Mouse (Mus musculus): ENCODE measurements around the gene Cyth1. TPM values are rescaled to one million over a fixed set of nuclear protein-coding genes. Genes with fewer than 3 reads are reported as not detected.

Cyth1 gene
- polyA plus RNA-seq (2016; fragmentation: Nextera tagmentation; extraction: Ambion mirVana) = 10.1 and 11.5 TPM in 2 replicates

GRCm38 (mm10) chr11:118248150-118249011 is at the start of gene Cyth1:
Cyth1 (minus strand) TSS chr11:118248592.
- Histone ChIP-seq H3K4me1 (peaks cover 29% of the 10 kb centered on the region), H3K27me3 (ENCODE audit: poor library complexity, severe bottlenecking) (peaks cover 12% of the 10 kb centered on the region), H3K4me3 (peak within 1 kb of the TSS; percentile 93), H3K27ac (peak within 1 kb of the TSS; percentile 86), H3K9me3 (no peaks in the 10 kb centered on the region), H3K36me3 (replicated peaks) (no peaks in the 10 kb centered on the region)
- peak; percentile 99 for DNase-seq (ENCODE audit: extremely low spot score, low spot score)
- under 1% methylated on average over 86 of the region's 86 CpGs for WGBS

GRCm38 (mm10) chr11:118297967-118298366 is 49.6 kb upstream of the Cyth1 start:
- H3K4me3 ChIP-seq = no peak overlapping the region
- H3K27me3 ChIP-seq (ENCODE audit: poor library complexity, severe bottlenecking) = no peaks in the 10 kb centered on the region
- H3K36me3 ChIP-seq (replicated peaks) = peaks cover 12% of the 10 kb centered on the region
- 80% methylated on average over 3 of the region's 3 CpGs for WGBS
- H3K9me3 ChIP-seq = no peaks in the 10 kb centered on the region
- no peak overlapping the region for H3K27ac ChIP-seq
- H3K4me1 ChIP-seq = peaks cover 3% of the 10 kb centered on the region; the same call in 1 of the 2 replicates
- no peak for DNase-seq (ENCODE audit: extremely low spot score, low spot score)

- Histone ChIP-seq H3K27ac (no peak overlapping the region), H3K27me3 (ENCODE audit: poor library complexity, severe bottlenecking) (no peaks in the 10 kb centered on the region), H3K36me3 (replicated peaks) (no peaks in the 10 kb centered on the region), H3K4me1 (peaks cover 15% of the 10 kb centered on the region), H3K9me3 (no peaks in the 10 kb centered on the region), H3K4me3 (no peak overlapping the region)
- DNase-seq (ENCODE audit: extremely low spot score, low spot score) = no peak
- WGBS = 81% methylated on average over 2 of the region's 2 CpGs
These were observed 46.6 kb upstream of the Cyth1 start for GRCm38 (mm10) chr11:118295026-118295425.

- Histone ChIP-seq H3K4me1 (peaks cover 29% of the 10 kb centered on the region), H3K27me3 (ENCODE audit: poor library complexity, severe bottlenecking) (no peaks in the 10 kb centered on the region), H3K9me3 (no peaks in the 10 kb centered on the region), H3K4me3 (no peak overlapping the region), H3K36me3 (replicated peaks) (peaks cover under 1% of the 10 kb centered on the region), H3K27ac (no peak overlapping the region)
- 71% methylated on average over 6 of the region's 6 CpGs for WGBS
- DNase-seq (ENCODE audit: extremely low spot score, low spot score) = no peak
These were observed 44.3 kb upstream of the Cyth1 start for GRCm38 (mm10) chr11:118292671-118293070.

GRCm38 (mm10) chr11:118289999-118290889 is 41.9 kb upstream of the Cyth1 start, which contains the start of gene Usp36:
Usp36 (minus strand) TSS chr11:118290244.
- peak; percentile 100 for DNase-seq (ENCODE audit: extremely low spot score, low spot score)
- Histone ChIP-seq H3K36me3 (replicated peaks) (peaks cover 25% of the 10 kb centered on the region), H3K4me1 (peaks cover 29% of the 10 kb centered on the region), H3K27me3 (ENCODE audit: poor library complexity, severe bottlenecking) (no peaks in the 10 kb centered on the region), H3K9me3 (no peaks in the 10 kb centered on the region), H3K4me3 (peak within 1 kb of the TSS; percentile 92), H3K27ac (peak within 1 kb of the TSS; percentile 90)
- WGBS = 1% methylated on average over 68 of the region's 68 CpGs

- H3K4me1 ChIP-seq = peaks cover 27% of the 10 kb centered on the region
- H3K27me3 ChIP-seq (ENCODE audit: poor library complexity, severe bottlenecking) = no peaks in the 10 kb centered on the region
- peak overlapping the region; percentile 92 for H3K4me3 ChIP-seq
- no peaks in the 10 kb centered on the region for H3K9me3 ChIP-seq
- no peak for DNase-seq (ENCODE audit: extremely low spot score, low spot score)
- under 1% methylated on average over 22 of the region's 22 CpGs for WGBS
- peak overlapping the region; percentile 90 for H3K27ac ChIP-seq
- peaks cover 32% of the 10 kb centered on the region for H3K36me3 ChIP-seq (replicated peaks)
These were observed 41.2 kb upstream of the Cyth1 start for GRCm38 (mm10) chr11:118289562-118289961.

GRCm38 (mm10) chr11:118289037-118289511 is 40.7 kb upstream of the Cyth1 start:
- WGBS = 2% methylated on average over 16 of the region's 16 CpGs
- no peaks in the 10 kb centered on the region for H3K27me3 ChIP-seq (ENCODE audit: poor library complexity, severe bottlenecking)
- no peak for DNase-seq (ENCODE audit: extremely low spot score, low spot score)
- H3K4me1 ChIP-seq = peaks cover 27% of the 10 kb centered on the region
- H3K27ac ChIP-seq = peak overlapping the region; percentile 90
- H3K9me3 ChIP-seq = no peaks in the 10 kb centered on the region
- H3K36me3 ChIP-seq (replicated peaks) = peaks cover 37% of the 10 kb centered on the region
- peak overlapping the region; percentile 92 for H3K4me3 ChIP-seq

- no peak for DNase-seq (ENCODE audit: extremely low spot score, low spot score)
- H3K27ac ChIP-seq = no peak overlapping the region
- H3K9me3 ChIP-seq = no peaks in the 10 kb centered on the region
- H3K36me3 ChIP-seq (replicated peaks) = peaks cover 52% of the 10 kb centered on the region
- H3K4me1 ChIP-seq = peaks cover 24% of the 10 kb centered on the region
- H3K4me3 ChIP-seq = no peak overlapping the region
- H3K27me3 ChIP-seq (ENCODE audit: poor library complexity, severe bottlenecking) = no peaks in the 10 kb centered on the region
- 91% methylated on average over 9 of the region's 9 CpGs for WGBS
These were observed 39.2 kb upstream of the Cyth1 start for GRCm38 (mm10) chr11:118287573-118287972.

GRCm38 (mm10) chr11:118286434-118286833 is 38.0 kb upstream of the Cyth1 start:
- H3K36me3 ChIP-seq (replicated peaks) = peaks cover 63% of the 10 kb centered on the region
- 94% methylated on average over 9 of the region's 9 CpGs for WGBS

GRCm38 (mm10) chr11:118285791-118286190 is 37.4 kb upstream of the Cyth1 start:
- no peaks in the 10 kb centered on the region for H3K9me3 ChIP-seq
- peaks cover 18% of the 10 kb centered on the region for H3K4me1 ChIP-seq
- no peak overlapping the region for H3K4me3 ChIP-seq
- no peak overlapping the region for H3K27ac ChIP-seq
- no peaks in the 10 kb centered on the region for H3K27me3 ChIP-seq (ENCODE audit: poor library complexity, severe bottlenecking)
- 94% methylated on average over 13 of the region's 13 CpGs for WGBS
- no peak for DNase-seq (ENCODE audit: extremely low spot score, low spot score)
- peaks cover 69% of the 10 kb centered on the region for H3K36me3 ChIP-seq (replicated peaks)

More at GRCm38 (mm10) chr11:118286434-118286833, 38.0 kb upstream of the Cyth1 start:
- H3K27ac ChIP-seq = no peak overlapping the region
- H3K4me1 ChIP-seq = peaks cover 23% of the 10 kb centered on the region
- no peak overlapping the region for H3K4me3 ChIP-seq
- no peaks in the 10 kb centered on the region for H3K27me3 ChIP-seq (ENCODE audit: poor library complexity, severe bottlenecking)
- no peak for DNase-seq (ENCODE audit: extremely low spot score, low spot score)
- H3K9me3 ChIP-seq = no peaks in the 10 kb centered on the region

GRCm38 (mm10) chr11:118280218-118280617 is 31.8 kb upstream of the Cyth1 start:
- Histone ChIP-seq H3K4me1 (no peaks in the 10 kb centered on the region), H3K9me3 (no peaks in the 10 kb centered on the region), H3K27me3 (ENCODE audit: poor library complexity, severe bottlenecking) (no peaks in the 10 kb centered on the region), H3K4me3 (no peak overlapping the region), H3K36me3 (replicated peaks) (peaks cover 100% of the 10 kb centered on the region), H3K27ac (no peak overlapping the region)
- 95% methylated on average over 3 of the region's 3 CpGs for WGBS
- DNase-seq (ENCODE audit: extremely low spot score, low spot score) = no peak

GRCm38 (mm10) chr11:118276328-118276727 is 27.9 kb upstream of the Cyth1 start:
- no peak overlapping the region for H3K27ac ChIP-seq
- no peak overlapping the region for H3K4me3 ChIP-seq
- peaks cover 100% of the 10 kb centered on the region for H3K36me3 ChIP-seq (replicated peaks)
- DNase-seq (ENCODE audit: extremely low spot score, low spot score) = no peak
- H3K9me3 ChIP-seq = no peaks in the 10 kb centered on the region
- no peaks in the 10 kb centered on the region for H3K27me3 ChIP-seq (ENCODE audit: poor library complexity, severe bottlenecking)
- H3K4me1 ChIP-seq = no peaks in the 10 kb centered on the region
- WGBS = 91% methylated on average over 7 of the region's 7 CpGs

Measured in forebrain, embryonic 10.5 days (tissue).